Mouse (Mus musculus): ENCODE results near the gene Pde4d. TPM values are rescaled to one million over a fixed set of nuclear protein-coding genes. Genes with fewer than 3 reads are reported as not detected.

Pde4d gene
- polyA plus RNA-seq, 1 experiment from 2014 or later, result 12.4 TPM

DNA sequence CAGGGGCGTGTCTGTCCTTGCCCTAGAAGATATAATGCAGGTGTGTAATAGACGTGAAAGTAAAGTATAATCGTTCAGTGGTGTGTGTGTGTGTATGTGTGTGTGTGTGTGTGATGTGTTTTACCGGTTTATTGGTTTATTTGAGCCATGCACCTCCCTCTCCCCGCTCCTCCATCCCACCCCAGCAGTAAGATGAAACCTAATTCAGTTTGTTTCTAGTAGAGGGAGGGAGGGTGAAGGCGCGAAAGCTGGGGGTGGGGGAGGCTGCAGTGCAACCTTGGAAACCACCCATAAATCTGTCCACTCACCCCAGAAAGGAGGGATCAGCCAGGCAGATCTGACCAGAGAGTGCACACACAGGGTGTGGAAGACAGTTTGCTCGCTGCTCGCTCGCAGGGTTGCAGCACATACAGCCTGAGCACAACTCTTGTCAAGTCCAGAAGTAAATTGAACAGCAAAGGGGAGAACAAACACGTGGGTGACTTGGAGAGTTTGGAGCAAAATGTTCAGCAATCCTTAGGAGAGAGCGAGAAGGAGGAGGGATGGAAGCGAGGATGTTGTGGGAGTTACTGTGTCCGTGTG is 667.6 kb downstream of the Pde4d start:
- peak overlapping the region; percentile 64 for H3K4me3 ChIP-seq
- peak overlapping the region; percentile 26; the same call in 1 of the 2 replicates for H3K9ac ChIP-seq
- peak overlapping the region; percentile 99 for H3K4me2 ChIP-seq (replicated peaks)
- H3K9me3 ChIP-seq, result no peaks in the 10 kb centered on the region
- 0 out of 2 replicates have a peak, but pooled peaks cover 17% of the 10 kb centered on the region for H3K4me1 ChIP-seq
- no peaks in the 10 kb centered on the region for H3K27me3 ChIP-seq (replicated peaks)
- no peak overlapping the region for H3K27ac ChIP-seq
- 4% methylated on average over 14 of the region's 14 CpGs for WGBS
- H3K36me3 ChIP-seq, result no peaks in the 10 kb centered on the region
- peak; percentile 84 for ATAC-seq (ENCODE audit: low FRiP score, low read depth)

DNA sequence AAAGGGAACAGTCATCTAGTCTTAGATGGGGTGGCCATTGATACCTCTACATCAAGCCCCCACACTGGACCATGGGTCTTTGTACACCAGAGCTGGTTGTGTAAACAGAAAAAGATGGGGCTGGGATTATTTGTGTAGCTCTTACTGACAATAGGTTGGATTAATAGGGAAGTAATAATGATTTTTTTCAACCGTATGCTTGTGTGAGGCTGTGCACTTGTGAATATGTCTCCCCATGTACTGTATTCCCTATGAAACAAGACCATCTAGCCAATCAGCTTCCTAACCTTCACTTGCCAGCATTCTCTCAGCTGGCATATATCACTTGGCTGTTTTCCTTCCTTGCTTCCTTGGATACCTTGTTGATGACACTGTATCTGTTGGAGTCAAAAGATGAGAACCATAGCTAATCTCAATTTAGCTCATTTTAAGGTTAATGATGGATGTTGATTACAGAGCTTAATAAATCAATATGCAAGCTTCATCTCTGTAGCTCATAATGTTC is 668.6 kb downstream of the Pde4d start:
- H3K27ac ChIP-seq, result no peak overlapping the region
- WGBS, result 81% methylated on average over 1 of the region's 1 CpGs

DNA sequence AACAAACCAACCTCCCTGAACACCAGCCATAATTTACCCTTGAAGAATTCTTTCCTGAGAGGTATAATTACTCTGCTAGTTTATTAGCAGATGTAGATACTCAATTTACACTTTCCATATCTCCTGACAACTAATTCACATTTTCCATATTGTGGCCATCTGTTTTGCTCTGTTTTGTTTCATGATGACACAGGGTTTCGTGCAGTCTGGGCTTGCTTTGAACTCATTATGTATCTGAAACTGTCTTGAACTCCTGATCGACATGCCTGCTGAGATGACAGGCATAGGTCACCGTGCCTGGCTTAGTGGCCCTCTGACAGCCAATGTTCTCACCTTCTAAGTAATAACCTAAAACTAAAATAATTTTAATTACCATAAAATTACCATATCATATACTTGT is 672.1 kb downstream of the Pde4d start:
- 60% methylated on average over 3 of the region's 3 CpGs for WGBS
- H3K9ac ChIP-seq, result no peak overlapping the region
- H3K4me3 ChIP-seq, result no peak overlapping the region
- no peak overlapping the region for H3K4me2 ChIP-seq (replicated peaks)
- H3K9me3 ChIP-seq, result no peaks in the 10 kb centered on the region
- ATAC-seq (ENCODE audit: low FRiP score, low read depth), result no peak
- no peaks in the 10 kb centered on the region for H3K27me3 ChIP-seq (replicated peaks)
- H3K4me1 ChIP-seq, result 0 out of 2 replicates have a peak, but pooled peaks cover 7% of the 10 kb centered on the region
- H3K36me3 ChIP-seq, result no peaks in the 10 kb centered on the region
- no peak overlapping the region for H3K27ac ChIP-seq

More for the DNA sequence above, 668.6 kb downstream of the Pde4d start:
- Histone ChIP-seq H3K27me3 (replicated peaks) (no peaks in the 10 kb centered on the region), H3K36me3 (no peaks in the 10 kb centered on the region), H3K9me3 (no peaks in the 10 kb centered on the region), H3K9ac (no peak overlapping the region), H3K4me1 (0 out of 2 replicates have a peak, but pooled peaks cover 17% of the 10 kb centered on the region), H3K4me3 (no peak overlapping the region), H3K4me2 (replicated peaks) (peak overlapping the region; percentile 99)
- no peak for ATAC-seq (ENCODE audit: low FRiP score, low read depth)

DNA sequence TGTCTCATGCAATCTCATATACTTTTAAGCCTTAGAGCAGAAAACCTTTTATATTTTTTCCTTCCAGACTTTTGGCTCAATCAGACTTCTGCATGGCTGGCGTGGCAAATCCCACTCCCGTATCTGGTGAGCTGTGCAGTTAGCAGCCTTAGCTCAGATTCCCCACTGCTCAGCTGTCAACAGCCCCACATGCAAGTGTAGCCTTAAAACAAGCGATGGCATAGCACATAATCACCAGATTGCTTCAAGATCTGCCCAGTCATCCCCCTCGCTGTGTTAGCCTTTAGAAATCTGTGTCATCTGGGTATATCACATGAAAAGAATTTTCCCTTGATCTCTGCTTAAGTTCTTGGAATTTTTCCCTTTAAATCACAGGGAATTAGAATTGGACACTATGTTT is 686.7 kb downstream of the Pde4d start:
- no peak overlapping the region for H3K9ac ChIP-seq
- H3K9me3 ChIP-seq, result no peaks in the 10 kb centered on the region
- H3K4me2 ChIP-seq (replicated peaks), result no peak overlapping the region
- no peaks in the 10 kb centered on the region for H3K36me3 ChIP-seq
- H3K4me1 ChIP-seq, result no peaks in the 10 kb centered on the region
- H3K27me3 ChIP-seq (replicated peaks), result no peaks in the 10 kb centered on the region
- no peak overlapping the region for H3K4me3 ChIP-seq
- no peak for ATAC-seq (ENCODE audit: low FRiP score, low read depth)
- no peak overlapping the region for H3K27ac ChIP-seq
- 67% methylated on average over 4 of the region's 4 CpGs for WGBS

DNA sequence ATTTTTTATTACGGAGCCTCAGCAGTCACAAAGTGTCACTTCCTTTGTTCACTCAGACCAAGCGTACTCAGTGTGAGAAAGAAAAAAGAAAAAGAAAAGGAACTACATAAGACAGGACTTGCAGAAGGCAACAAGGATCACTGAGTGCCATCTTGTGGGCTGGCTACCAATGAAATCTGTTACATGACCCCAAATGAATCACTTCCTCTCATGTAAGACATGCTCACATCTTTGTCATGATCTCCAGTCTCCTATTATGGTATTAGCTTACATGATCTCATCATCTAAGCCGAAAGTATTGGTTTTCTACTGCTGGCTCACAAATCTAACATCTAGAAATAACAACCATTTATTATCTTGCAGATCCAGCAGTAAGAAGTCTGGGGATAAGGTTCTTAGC is 709.0 kb downstream of the Pde4d start:
- no peaks in the 10 kb centered on the region for H3K36me3 ChIP-seq
- WGBS, result 72% methylated on average over 3 of the region's 3 CpGs
- H3K4me1 ChIP-seq, result no peaks in the 10 kb centered on the region
- ATAC-seq (ENCODE audit: low FRiP score, low read depth), result no peak
- H3K9me3 ChIP-seq, result no peaks in the 10 kb centered on the region
- no peak overlapping the region for H3K27ac ChIP-seq
- H3K4me3 ChIP-seq, result no peak overlapping the region
- H3K9ac ChIP-seq, result no peak overlapping the region
- no peaks in the 10 kb centered on the region for H3K27me3 ChIP-seq (replicated peaks)
- H3K4me2 ChIP-seq (replicated peaks), result no peak overlapping the region

DNA sequence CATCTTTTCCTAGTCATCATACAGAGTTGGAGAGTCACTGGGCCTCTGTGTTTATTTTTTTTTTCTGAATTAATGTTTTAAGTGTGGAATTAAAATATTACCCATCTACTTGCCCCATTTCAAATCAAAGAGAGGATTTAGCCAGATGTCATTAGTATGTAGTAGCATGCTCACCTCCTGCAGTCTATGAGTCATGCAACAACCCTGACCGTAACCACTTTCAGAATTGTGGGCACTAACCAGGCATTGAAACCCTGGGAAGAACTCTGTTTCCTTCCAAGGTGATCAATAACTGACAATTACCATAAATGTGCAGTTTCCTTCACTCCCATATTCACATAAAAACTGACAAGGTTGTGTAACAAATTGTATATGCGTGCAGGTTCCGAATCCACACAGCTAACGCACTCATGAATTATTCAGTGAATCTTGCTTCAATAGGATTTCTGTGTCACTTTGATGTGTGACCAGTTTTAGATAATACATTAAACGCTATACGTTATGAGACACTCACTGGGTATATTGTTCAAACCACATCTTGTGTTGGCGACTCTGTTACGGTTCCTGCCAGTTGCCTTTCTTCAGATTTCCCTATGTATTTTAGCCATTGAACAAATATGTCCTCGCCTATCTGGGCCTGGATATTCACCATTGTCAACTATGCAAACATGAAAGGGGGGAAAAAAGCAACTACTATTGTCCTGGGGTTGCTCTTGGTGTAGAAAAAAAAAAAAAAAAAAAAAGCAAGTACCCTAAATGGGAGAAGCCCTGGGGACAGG is 719.0 kb downstream of the Pde4d start:
- Histone ChIP-seq H3K9me3 (no peaks in the 10 kb centered on the region), H3K36me3 (no peaks in the 10 kb centered on the region), H3K4me1 (peaks cover 4% of the 10 kb centered on the region; the same call in 1 of the 2 replicates), H3K4me3 (no peak overlapping the region), H3K4me2 (replicated peaks) (no peak overlapping the region), H3K27me3 (replicated peaks) (no peaks in the 10 kb centered on the region), H3K9ac (no peak overlapping the region), H3K27ac (no peak overlapping the region)
- ATAC-seq (ENCODE audit: low FRiP score, low read depth), result peak; percentile 74; the same call in 1 of the 2 replicates
- 36% methylated on average over 9 of the region's 9 CpGs for WGBS

DNA sequence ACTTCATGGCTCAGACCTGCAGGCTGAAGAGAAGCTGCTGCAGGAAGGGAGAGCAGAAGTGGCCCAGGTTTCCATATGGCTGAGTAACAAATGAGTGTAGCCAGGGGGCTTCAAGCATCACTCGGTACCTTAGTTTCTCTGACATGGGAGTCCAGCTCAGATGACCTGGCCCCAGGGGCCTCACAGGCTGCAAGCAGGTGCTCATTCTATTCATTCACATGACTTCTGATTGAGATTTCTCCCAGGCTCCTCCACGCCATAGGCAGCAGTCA is 719.5 kb downstream of the Pde4d start:
- Histone ChIP-seq H3K27me3 (replicated peaks) (no peaks in the 10 kb centered on the region), H3K9me3 (no peaks in the 10 kb centered on the region), H3K4me2 (replicated peaks) (no peak overlapping the region), H3K36me3 (no peaks in the 10 kb centered on the region), H3K4me1 (peaks cover 4% of the 10 kb centered on the region; the same call in 1 of the 2 replicates), H3K4me3 (no peak overlapping the region), H3K9ac (no peak overlapping the region), H3K27ac (no peak overlapping the region)
- no peak for ATAC-seq (ENCODE audit: low FRiP score, low read depth)
- 40% methylated on average over 2 of the region's 2 CpGs for WGBS

DNA sequence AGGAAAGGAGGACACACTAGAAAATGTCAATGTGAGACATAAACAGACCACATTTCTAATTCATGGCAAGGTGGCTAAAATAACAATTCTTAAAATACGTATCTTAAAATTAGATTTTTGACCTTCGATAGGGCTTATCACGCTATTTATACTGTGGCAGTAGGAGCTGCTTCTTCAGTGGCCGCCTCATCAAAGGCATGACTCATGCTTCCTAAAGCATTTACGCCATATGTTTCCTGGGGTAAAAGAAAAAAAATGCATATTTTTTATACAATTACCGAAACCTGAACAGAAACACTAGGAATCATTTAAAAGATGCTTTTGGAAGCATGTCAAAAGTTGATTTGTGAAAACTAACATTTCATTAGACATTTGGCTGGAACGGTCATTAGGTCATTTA is 721.9 kb downstream of the Pde4d start:
- Histone ChIP-seq H3K27ac (no peak overlapping the region), H3K4me2 (replicated peaks) (no peak overlapping the region), H3K9ac (no peak overlapping the region), H3K4me3 (no peak overlapping the region), H3K27me3 (replicated peaks) (no peaks in the 10 kb centered on the region), H3K9me3 (no peaks in the 10 kb centered on the region), H3K4me1 (peaks cover 4% of the 10 kb centered on the region; the same call in 1 of the 2 replicates), H3K36me3 (no peaks in the 10 kb centered on the region)
- 89% methylated on average over 7 of the region's 7 CpGs for WGBS
- no peak for ATAC-seq (ENCODE audit: low FRiP score, low read depth)

DNA sequence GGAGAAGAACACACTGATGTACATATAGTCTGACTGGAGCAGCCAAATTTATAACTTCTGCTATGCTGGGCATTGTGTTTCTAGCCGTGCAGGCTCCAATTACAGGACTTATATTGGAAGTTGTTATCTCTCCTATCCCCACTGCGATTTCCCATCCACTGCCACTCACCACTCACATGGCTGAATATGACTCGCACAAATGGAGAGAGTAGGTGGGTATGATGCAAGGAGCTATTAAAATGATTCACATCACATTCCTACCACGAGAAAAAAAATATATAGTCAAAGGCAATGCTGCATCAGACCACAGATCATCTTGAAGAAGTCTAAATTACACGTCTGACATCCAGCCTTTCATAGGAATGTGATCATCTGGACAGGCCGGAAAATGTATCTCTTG is 725.5 kb downstream of the Pde4d start:
- Histone ChIP-seq H3K4me3 (no peak overlapping the region), H3K9ac (no peak overlapping the region), H3K27ac (no peak overlapping the region), H3K36me3 (no peaks in the 10 kb centered on the region), H3K4me1 (no peaks in the 10 kb centered on the region), H3K27me3 (replicated peaks) (no peaks in the 10 kb centered on the region), H3K4me2 (replicated peaks) (no peak overlapping the region), H3K9me3 (no peaks in the 10 kb centered on the region)
- WGBS, result 84% methylated on average over 6 of the region's 6 CpGs
- ATAC-seq (ENCODE audit: low FRiP score, low read depth), result no peak

DNA sequence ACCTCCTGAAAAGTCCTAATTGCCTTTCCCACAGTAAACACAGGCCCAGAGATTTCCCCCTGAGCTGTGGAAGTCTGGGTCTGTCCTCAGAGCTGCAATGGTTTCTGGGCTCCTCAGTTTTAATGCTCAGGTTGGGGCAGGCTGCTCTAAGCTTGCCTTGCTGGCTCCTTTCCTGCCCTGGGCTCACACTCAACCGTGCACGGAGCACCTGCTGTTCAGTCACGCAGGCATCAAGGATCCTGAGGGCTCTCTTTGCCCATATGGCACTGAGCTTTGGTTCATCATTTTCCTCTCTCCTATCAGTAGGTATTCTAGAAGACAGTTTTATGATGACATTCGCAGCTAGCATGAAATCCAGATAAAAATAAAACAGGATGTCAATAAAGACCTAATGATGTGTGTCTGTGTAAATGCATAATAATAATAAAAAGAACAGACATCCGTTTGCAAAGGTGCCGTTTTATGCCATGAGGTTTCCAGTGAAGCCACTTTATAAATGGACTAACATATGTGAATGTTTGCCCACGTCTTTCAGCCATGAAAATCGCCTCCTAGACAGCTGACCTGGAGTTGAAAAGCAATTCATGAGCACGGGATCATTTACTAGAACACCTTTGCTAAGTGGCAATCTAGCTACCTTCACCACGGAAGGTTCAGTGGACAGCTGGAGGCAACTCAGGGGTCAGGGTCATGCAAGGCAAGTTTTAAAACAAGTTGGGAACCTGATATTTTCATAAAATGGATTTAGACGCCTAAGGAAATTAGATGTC is 726.3 kb downstream of the Pde4d start:
- H3K9me3 ChIP-seq, result no peaks in the 10 kb centered on the region
- no peaks in the 10 kb centered on the region for H3K36me3 ChIP-seq
- H3K4me2 ChIP-seq (replicated peaks), result no peak overlapping the region
- H3K4me3 ChIP-seq, result no peak overlapping the region
- no peak overlapping the region for H3K9ac ChIP-seq
- H3K4me1 ChIP-seq, result no peaks in the 10 kb centered on the region
- 68% methylated on average over 11 of the region's 11 CpGs for WGBS
- no peak overlapping the region for H3K27ac ChIP-seq
- ATAC-seq (ENCODE audit: low FRiP score, low read depth), result no peak
- H3K27me3 ChIP-seq (replicated peaks), result no peaks in the 10 kb centered on the region

DNA sequence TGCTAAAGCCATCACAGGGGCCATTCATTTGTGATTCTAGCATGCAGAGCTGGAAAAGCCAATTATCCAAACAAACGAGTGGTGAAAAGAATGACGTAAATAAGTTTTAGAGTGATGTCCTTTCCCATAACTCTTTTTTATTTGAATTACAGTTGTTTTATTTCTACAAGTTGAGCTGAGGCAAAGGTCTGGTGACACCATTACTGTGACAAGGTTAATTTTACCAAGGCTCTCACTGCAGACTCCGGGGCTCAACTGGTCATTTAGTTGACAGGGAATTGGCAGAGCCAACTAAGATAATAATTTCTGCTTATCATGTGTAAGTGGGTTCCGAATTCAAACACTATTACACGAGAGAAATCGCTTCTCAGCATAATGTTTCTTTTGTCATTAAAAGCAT is 731.6 kb downstream of the Pde4d start:
- Histone ChIP-seq H3K9me3 (no peaks in the 10 kb centered on the region), H3K4me2 (replicated peaks) (no peak overlapping the region), H3K4me3 (no peak overlapping the region), H3K4me1 (no peaks in the 10 kb centered on the region), H3K27ac (no peak overlapping the region), H3K27me3 (replicated peaks) (no peaks in the 10 kb centered on the region), H3K9ac (no peak overlapping the region), H3K36me3 (no peaks in the 10 kb centered on the region)
- ATAC-seq (ENCODE audit: low FRiP score, low read depth), result no peak
- 73% methylated on average over 6 of the region's 6 CpGs for WGBS

DNA sequence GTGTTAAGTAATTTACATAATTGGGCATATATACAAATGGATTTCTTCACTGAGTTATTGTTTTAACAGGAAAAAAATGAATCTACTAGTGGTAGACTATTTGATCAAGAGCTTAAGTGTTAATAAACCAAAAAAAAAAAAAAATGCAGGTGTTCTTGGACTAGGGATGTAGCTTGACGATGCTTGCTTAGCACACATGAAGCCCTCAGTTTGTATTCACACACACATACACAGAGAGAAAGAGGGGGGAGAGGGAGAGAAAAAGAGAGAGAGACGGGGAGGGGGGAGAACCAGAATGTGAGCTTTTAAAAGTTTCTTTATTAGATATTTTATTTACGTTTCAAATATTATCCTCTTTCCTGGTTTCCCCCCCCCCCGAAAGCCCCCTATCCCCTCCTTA is 740.9 kb downstream of the Pde4d start:
- ATAC-seq (ENCODE audit: low FRiP score, low read depth), result no peak
- Histone ChIP-seq H3K9me3 (no peaks in the 10 kb centered on the region), H3K36me3 (no peaks in the 10 kb centered on the region), H3K4me2 (replicated peaks) (no peak overlapping the region), H3K4me1 (no peaks in the 10 kb centered on the region), H3K9ac (no peak overlapping the region), H3K27me3 (replicated peaks) (no peaks in the 10 kb centered on the region), H3K27ac (no peak overlapping the region), H3K4me3 (no peak overlapping the region)
- 88% methylated on average over 4 of the region's 4 CpGs for WGBS
